Mouse (Mus musculus): ENCODE measurements around the gene Glul. TPM values are rescaled to one million over a fixed set of nuclear protein-coding genes. Genes with fewer than 3 reads are reported as not detected.

The Glul gene
- polyA plus RNA-seq, 1 experiment: 19.3 TPM

GRCm38 (mm10) chr1:153924395-153925385 lies 24.9 kb downstream of the Glul start:
- Histone ChIP-seq H3K27ac (ENCODE audit: insufficient read depth, low read depth, low read length) (no peak overlapping the region), H3K27me3 (ENCODE audit: control insufficient read depth, insufficient read depth, low read length) (no peaks in the 10 kb centered on the region), H3K4me1 (ENCODE audit: control insufficient read depth, insufficient read depth, insufficient read length, low read length) (0 out of 2 replicates have a peak, but pooled peaks cover 2% of the 10 kb centered on the region), H3K4me3 (ENCODE audit: low read depth, low read length) (no peak overlapping the region), H3K36me3 (ENCODE audit: control insufficient read depth, insufficient read depth, low read length) (no peaks in the 10 kb centered on the region)
- TF ChIP-seq POLR2A (IDR thresholded peaks at IDR 0.05; ENCODE audit: low read depth, low read length) (no peak), CTCF (IDR thresholded peaks at IDR 0.05; ENCODE audit: extremely low read depth, insufficient read length, insufficient replicate concordance, low read depth, low read length) (no peak)
- 28% methylated on average over 6 of the region's 6 CpGs for WGBS

GRCm38 (mm10) chr1:153930431-153930830 lies 30.7 kb downstream of the Glul start:
- Histone ChIP-seq H3K36me3 (ENCODE audit: control insufficient read depth, insufficient read depth, low read length) (no peaks in the 10 kb centered on the region), H3K4me3 (ENCODE audit: low read depth, low read length) (no peak overlapping the region), H3K4me1 (ENCODE audit: control insufficient read depth, insufficient read depth, insufficient read length, low read length) (no peaks in the 10 kb centered on the region), H3K27ac (ENCODE audit: insufficient read depth, low read depth, low read length) (no peak overlapping the region), H3K27me3 (ENCODE audit: control insufficient read depth, insufficient read depth, low read length) (no peaks in the 10 kb centered on the region)
- TF ChIP-seq POLR2A (IDR thresholded peaks at IDR 0.05; ENCODE audit: low read depth, low read length) (no peak), CTCF (IDR thresholded peaks at IDR 0.05; ENCODE audit: extremely low read depth, insufficient read length, insufficient replicate concordance, low read depth, low read length) (no peak)
- WGBS: 53% methylated on average over 2 of the region's 2 CpGs

DNA sequence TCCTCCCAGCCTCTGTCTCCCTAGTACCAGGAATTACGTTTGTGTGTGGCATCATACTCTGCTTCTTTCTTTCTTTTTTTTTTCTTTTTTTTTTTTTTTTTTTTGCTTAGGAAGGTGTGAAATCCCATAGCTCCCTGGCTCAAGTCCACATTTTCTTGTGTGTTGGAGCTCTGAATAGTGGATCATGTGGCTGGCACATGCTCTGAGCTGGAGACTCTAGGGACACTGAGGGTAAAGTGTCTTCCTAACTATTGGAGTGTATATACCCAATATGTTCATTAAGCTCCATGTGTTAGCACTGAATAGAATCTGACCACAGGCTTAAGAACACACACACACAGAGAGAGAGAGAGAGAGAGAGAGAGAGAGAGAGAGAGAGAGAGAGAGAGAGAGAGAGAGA lies 34.0 kb downstream of the Glul start:
- Histone ChIP-seq H3K4me3 (ENCODE audit: low read depth, low read length) (no peak overlapping the region), H3K27me3 (ENCODE audit: control insufficient read depth, insufficient read depth, low read length) (no peaks in the 10 kb centered on the region), H3K27ac (ENCODE audit: insufficient read depth, low read depth, low read length) (no peak overlapping the region), H3K36me3 (ENCODE audit: control insufficient read depth, insufficient read depth, low read length) (no peaks in the 10 kb centered on the region), H3K4me1 (ENCODE audit: control insufficient read depth, insufficient read depth, insufficient read length, low read length) (no peaks in the 10 kb centered on the region)
- TF ChIP-seq CTCF (IDR thresholded peaks at IDR 0.05; ENCODE audit: extremely low read depth, insufficient read length, insufficient replicate concordance, low read depth, low read length) (no peak), POLR2A (IDR thresholded peaks at IDR 0.05; ENCODE audit: low read depth, low read length) (no peak)
- 89% methylated on average over 1 of the region's 1 CpGs for WGBS

DNA sequence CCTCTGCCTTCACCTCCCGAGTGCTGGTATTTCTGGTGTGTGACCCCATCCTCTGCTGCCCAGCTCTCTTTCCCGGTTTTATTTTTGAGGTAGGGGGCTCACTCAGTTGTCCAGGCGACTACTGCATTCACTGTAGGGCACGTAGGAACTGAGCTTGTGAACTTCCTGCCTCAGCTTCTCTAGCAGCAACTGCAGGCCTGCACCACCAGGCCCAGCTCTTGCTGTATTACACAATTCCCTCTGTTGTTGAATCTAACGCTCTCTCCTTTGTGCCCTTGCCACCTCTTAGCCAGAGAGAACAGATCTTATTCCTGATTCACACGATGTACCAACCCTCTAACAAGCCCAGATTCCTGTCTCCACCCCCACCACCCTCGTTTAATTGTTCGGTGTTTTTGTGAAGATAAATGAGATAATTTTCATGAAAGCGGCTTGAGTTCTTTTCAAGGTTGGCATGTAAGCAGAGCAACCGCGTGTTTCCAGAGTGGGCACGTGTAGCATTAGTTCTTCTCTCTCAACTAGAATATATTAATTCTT lies 36.2 kb downstream of the Glul start:
- WGBS: 84% methylated on average over 12 of the region's 12 CpGs
- H3K27ac ChIP-seq (ENCODE audit: insufficient read depth, low read depth, low read length): no peak overlapping the region
- no peaks in the 10 kb centered on the region for H3K4me1 ChIP-seq (ENCODE audit: control insufficient read depth, insufficient read depth, insufficient read length, low read length)
- H3K27me3 ChIP-seq (ENCODE audit: control insufficient read depth, insufficient read depth, low read length): no peaks in the 10 kb centered on the region
- H3K4me3 ChIP-seq (ENCODE audit: low read depth, low read length): no peak overlapping the region
- no peaks in the 10 kb centered on the region for H3K36me3 ChIP-seq (ENCODE audit: control insufficient read depth, insufficient read depth, low read length)
- no peak for TF ChIP-seq POLR2A (IDR thresholded peaks at IDR 0.05; ENCODE audit: low read depth, low read length)
- no peak for TF ChIP-seq CTCF (IDR thresholded peaks at IDR 0.05; ENCODE audit: extremely low read depth, insufficient read length, insufficient replicate concordance, low read depth, low read length)

- H3K36me3 ChIP-seq (ENCODE audit: control insufficient read depth, insufficient read depth, low read length): no peaks in the 10 kb centered on the region
- no peak overlapping the region for H3K4me3 ChIP-seq (ENCODE audit: low read depth, low read length)
- no peak for TF ChIP-seq CTCF (IDR thresholded peaks at IDR 0.05; ENCODE audit: extremely low read depth, insufficient read length, insufficient replicate concordance, low read depth, low read length)
- TF ChIP-seq POLR2A (IDR thresholded peaks at IDR 0.05; ENCODE audit: low read depth, low read length): no peak
- H3K27me3 ChIP-seq (ENCODE audit: control insufficient read depth, insufficient read depth, low read length): no peaks in the 10 kb centered on the region
- no peak overlapping the region for H3K27ac ChIP-seq (ENCODE audit: insufficient read depth, low read depth, low read length)
- 98% methylated on average over 2 of the region's 2 CpGs for WGBS
- no peaks in the 10 kb centered on the region for H3K4me1 ChIP-seq (ENCODE audit: control insufficient read depth, insufficient read depth, insufficient read length, low read length)
These were observed 37.3 kb downstream of the Glul start for GRCm38 (mm10) chr1:153937025-153937424.

DNA sequence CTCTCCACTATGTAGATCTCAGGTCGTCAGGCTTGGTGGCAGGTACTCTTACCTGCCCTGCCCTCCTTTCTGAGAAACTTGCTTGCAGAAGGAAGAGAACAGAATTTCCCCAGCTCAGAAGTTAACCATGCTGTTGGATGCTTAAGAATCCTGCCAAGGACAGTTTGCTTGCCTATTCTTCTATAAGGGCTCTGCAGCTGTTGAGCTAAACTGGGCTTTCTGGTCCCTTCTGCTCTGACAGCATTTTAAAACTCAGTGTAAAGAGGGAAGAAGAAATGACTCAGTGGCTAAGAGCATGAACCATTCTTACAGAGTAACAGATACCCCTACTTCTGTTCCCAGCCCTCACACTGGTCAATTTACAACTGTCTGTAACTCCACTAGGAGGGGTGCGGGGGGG lies 41.2 kb downstream of the Glul start:
- Histone ChIP-seq H3K4me3 (ENCODE audit: low read depth, low read length) (no peak overlapping the region), H3K4me1 (ENCODE audit: control insufficient read depth, insufficient read depth, insufficient read length, low read length) (no peaks in the 10 kb centered on the region), H3K36me3 (ENCODE audit: control insufficient read depth, insufficient read depth, low read length) (no peaks in the 10 kb centered on the region), H3K27me3 (ENCODE audit: control insufficient read depth, insufficient read depth, low read length) (no peaks in the 10 kb centered on the region), H3K27ac (ENCODE audit: insufficient read depth, low read depth, low read length) (no peak overlapping the region)
- WGBS: 88% methylated on average over 2 of the region's 2 CpGs
- TF ChIP-seq CTCF (IDR thresholded peaks at IDR 0.05; ENCODE audit: extremely low read depth, insufficient read length, insufficient replicate concordance, low read depth, low read length): no peak
- TF ChIP-seq POLR2A (IDR thresholded peaks at IDR 0.05; ENCODE audit: low read depth, low read length): no peak

DNA sequence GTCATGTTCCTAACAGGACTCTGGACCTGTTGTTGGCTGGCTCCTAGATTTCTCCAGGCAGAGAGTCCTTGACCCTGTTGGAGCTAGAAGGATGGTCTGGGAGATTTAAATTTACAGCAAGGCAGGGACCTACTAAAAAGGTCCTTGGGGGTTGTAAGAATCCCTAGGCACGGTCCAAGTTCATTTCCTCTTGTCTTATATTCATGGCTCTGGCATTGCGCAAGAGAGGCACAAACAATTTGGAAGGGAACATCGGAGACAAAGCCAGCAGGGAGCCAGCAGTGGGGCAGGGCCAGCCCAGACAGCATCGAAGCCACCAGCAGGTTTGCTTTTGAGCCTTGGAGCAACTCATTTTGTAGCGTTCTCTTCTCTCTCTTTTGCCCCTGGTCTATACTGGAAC lies 45.4 kb downstream of the Glul start:
- Histone ChIP-seq H3K27ac (ENCODE audit: insufficient read depth, low read depth, low read length) (no peak overlapping the region), H3K27me3 (ENCODE audit: control insufficient read depth, insufficient read depth, low read length) (no peaks in the 10 kb centered on the region), H3K36me3 (ENCODE audit: control insufficient read depth, insufficient read depth, low read length) (no peaks in the 10 kb centered on the region), H3K4me1 (ENCODE audit: control insufficient read depth, insufficient read depth, insufficient read length, low read length) (no peaks in the 10 kb centered on the region), H3K4me3 (ENCODE audit: low read depth, low read length) (no peak overlapping the region)
- no peak for TF ChIP-seq POLR2A (IDR thresholded peaks at IDR 0.05; ENCODE audit: low read depth, low read length)
- no peak for TF ChIP-seq CTCF (IDR thresholded peaks at IDR 0.05; ENCODE audit: extremely low read depth, insufficient read length, insufficient replicate concordance, low read depth, low read length)
- WGBS: 74% methylated on average over 5 of the region's 5 CpGs

All from small intestine, adult 2 months (tissue).